9 mouse cellular contexts compared by ENCODE assay signal in genomic region chr9:62987824-62988223, GRCm38 (mm10). TPM values are rescaled to one million over a fixed set of nuclear protein-coding genes. Genes with fewer than 3 reads are reported as not detected.
DNase-seq lines count a peak whose midpoint lies in the region; ATAC-seq and TF ChIP-seq lines count a peak whose summit lies in the region.
"Had no signal": no experiment of that assay in that cellular context is flagged by ENCODE, and none has a peak within 500 bp of the region (broad histone marks: within the 10 kb centered on the region; RNA-seq: fewer than 3 reads in every experiment).

Pias1 (minus strand) TSS chr9:62987924.

- H3K9ac ChIP-seq in kidney, embryonic 15.5 days = no peak within 1 kb of the TSS
- H3K9ac ChIP-seq in intestine, embryonic 15.5 days = no peak within 1 kb of the TSS
- H3K9ac ChIP-seq in midbrain, embryonic 12.5 days (replicated peaks) = no peak within 1 kb of the TSS
- H3K9ac ChIP-seq: liver, embryonic 14.5 days had no signal

- no peak for TF ChIP-seq POLR2A in bone marrow, adult 2 months (IDR thresholded peaks at IDR 0.05; ENCODE audit: borderline replicate concordance, control insufficient read depth, low read depth, low read length)

- WGBS in kidney, embryonic 15.5 days = 80% methylated on average over 5 of the region's 5 CpGs
- 79% methylated on average over 5 of the region's 5 CpGs for WGBS in bone marrow, adult 2 months
- 84% methylated on average over 5 of the region's 5 CpGs for WGBS in intestine, embryonic 15.5 days
- WGBS in midbrain, embryonic 12.5 days = 90% methylated on average over 5 of the region's 5 CpGs

- H3K4me2 ChIP-seq in kidney, embryonic 15.5 days = no peak within 1 kb of the TSS
- H3K4me2 ChIP-seq in intestine, embryonic 15.5 days (replicated peaks) = no peak within 1 kb of the TSS
- no peak within 1 kb of the TSS for H3K4me2 ChIP-seq in midbrain, embryonic 12.5 days (replicated peaks)

- no peaks in the 10 kb centered on the region for H3K36me3 ChIP-seq in kidney, embryonic 15.5 days
- H3K36me3 ChIP-seq in intestine, embryonic 15.5 days = no peaks in the 10 kb centered on the region
- H3K36me3 ChIP-seq in midbrain, embryonic 12.5 days = no peaks in the 10 kb centered on the region

- H3K9me3 ChIP-seq in kidney, embryonic 15.5 days (replicated peaks) = no peaks in the 10 kb centered on the region
- no peaks in the 10 kb centered on the region for H3K9me3 ChIP-seq in intestine, embryonic 15.5 days
- H3K9me3 ChIP-seq in midbrain, embryonic 12.5 days = no peaks in the 10 kb centered on the region

- H3K27ac ChIP-seq in kidney, embryonic 15.5 days = no peak within 1 kb of the TSS
- H3K27ac ChIP-seq in bone marrow, adult 2 months (ENCODE audit: control insufficient read depth, insufficient read depth, low read depth, low read length, poor library complexity) = no peak within 1 kb of the TSS
- no peak within 1 kb of the TSS for H3K27ac ChIP-seq in intestine, embryonic 15.5 days
- no peak within 1 kb of the TSS for H3K27ac ChIP-seq in midbrain, embryonic 12.5 days (replicated peaks)
- H3K27ac ChIP-seq: liver, embryonic 14.5 days had no signal

- H3K27me3 ChIP-seq in kidney, embryonic 15.5 days = no peaks in the 10 kb centered on the region
- no peaks in the 10 kb centered on the region for H3K27me3 ChIP-seq in intestine, embryonic 15.5 days (replicated peaks)
- no peaks in the 10 kb centered on the region for H3K27me3 ChIP-seq in midbrain, embryonic 12.5 days

- TF ChIP-seq CTCF in bone marrow, adult 2 months (IDR thresholded peaks at IDR 0.05; ENCODE audit: control insufficient read depth, insufficient read depth, low read length) = no peak

- ATAC-seq in kidney, embryonic 15.5 days (replicated peaks; ENCODE audit: low FRiP score) = no peak
- no peak for ATAC-seq in intestine, embryonic 15.5 days
- ATAC-seq in midbrain, embryonic 12.5 days (ENCODE audit: low FRiP score, low read depth) = no peak

- H3K4me3 ChIP-seq in kidney, embryonic 15.5 days (replicated peaks) = no peak within 1 kb of the TSS
- no peak within 1 kb of the TSS for H3K4me3 ChIP-seq in bone marrow, adult 2 months (replicated peaks; ENCODE audit: control insufficient read depth, low read depth, low read length)
- H3K4me3 ChIP-seq in intestine, embryonic 15.5 days (replicated peaks) = no peak within 1 kb of the TSS
- no peak within 1 kb of the TSS for H3K4me3 ChIP-seq in midbrain, embryonic 12.5 days

- DNase-seq in kidney, adult 8-10 months = no peak
- DNase-seq in gastrocnemius, postnatal 4 days (ENCODE audit: low spot score in 2 of 2) = no peak
- DNase-seq in frontal cortex, postnatal 36 days (ENCODE audit: low spot score in 2 of 2) = no peak
- DNase-seq in embryo, embryonic 9.5 days (ENCODE audit: extremely low spot score) = no peak

- H3K4me1 ChIP-seq in kidney, embryonic 15.5 days = no peaks in the 10 kb centered on the region
- no peaks in the 10 kb centered on the region for H3K4me1 ChIP-seq in bone marrow, adult 2 months (ENCODE audit: control insufficient read depth, insufficient read depth, low read length)
- H3K4me1 ChIP-seq in intestine, embryonic 15.5 days (replicated peaks) = no peaks in the 10 kb centered on the region
- no peaks in the 10 kb centered on the region for H3K4me1 ChIP-seq in midbrain, embryonic 12.5 days

RNA-seq across cellular contexts. Expression of gene Pias1, which starts in this region (rescaled TPM):
- 58.1 and 62.5 TPM in 2 replicates for polyA plus RNA-seq in kidney, embryonic 15.5 days (2015; fragmentation: Nextera tagmentation; extraction: Ambion mirVana)
- polyA plus RNA-seq in bone marrow, adult 2 months (2011; ENCODE audit: insufficient read depth, insufficient read length, low replicate concordance, missing spikeins) = 11.2 and 13.2 TPM in 2 replicates
- total RNA-seq in gastrocnemius, postnatal 4 days (2021) = 10 to 100 TPM; 21.6 to 25.4 TPM
- polyA plus RNA-seq in intestine, embryonic 15.5 days (2015; fragmentation: Nextera tagmentation; extraction: Ambion mirVana) = 46.4 and 49.2 TPM in 2 replicates
- 65.8 and 68.6 TPM in 2 replicates for polyA plus RNA-seq in midbrain, embryonic 12.5 days (2016; fragmentation: Nextera tagmentation; extraction: Ambion mirVana)
